Mouse (Mus musculus) lung, postnatal 0 days (tissue): ENCODE results near the gene Rimbp3. TPM values are rescaled to one million over a fixed set of nuclear protein-coding genes. Genes with fewer than 3 reads are reported as not detected.

Source experiments
- ATAC-seq: fragments of 200-750 bp; cut with Nextera tagmentation; 2 replicates; pipeline ENCODE4 v1.8.0; 2017; ENCODE audit warnings: moderate library complexity
- DNase-seq: peaks from one replicate; pipeline ENCODE4 v3.0.0-alpha.2; 2016; ENCODE audit warnings: low spot score
- H3K27ac ChIP-seq: fragments of 300-500 bp; sonication (generic); 2 replicates; pipeline ENCODE4 v1.5.1; 2014; ENCODE audit warnings: antibody characterized with exemption, mild to moderate bottlenecking, low read length, mixed read lengths
- H3K27me3 ChIP-seq: fragments of 300-500 bp; sonication (generic); replicated peaks from 2 replicates; pipeline ENCODE4 v1.6.1; 2014; ENCODE audit warnings: low read length, mixed read lengths; ENCODE audit not compliant: insufficient read depth
- H3K36me3 ChIP-seq: fragments of 300-500 bp; sonication (generic); 2 replicates; pipeline ENCODE4 v1.6.1; 2014; ENCODE audit warnings: low read length, mixed read lengths; ENCODE audit not compliant: insufficient read depth
- H3K4me1 ChIP-seq: fragments of 300-500 bp; sonication (generic); 2 replicates; pipeline ENCODE4 v1.6.1; 2014; ENCODE audit warnings: antibody characterized with exemption, low read depth, low read length, mixed read lengths; ENCODE audit not compliant: insufficient read depth
- H3K4me2 ChIP-seq: fragments of 300-500 bp; sonication (generic); replicated peaks from 2 replicates; pipeline ENCODE4 v1.6.1; 2014; ENCODE audit warnings: low read depth, mild to moderate bottlenecking, low read length, moderate library complexity, mixed read lengths
- H3K4me3 ChIP-seq: fragments of 300-500 bp; sonication (generic); 2 replicates; pipeline ENCODE4 v1.5.1; 2014; ENCODE audit warnings: low read depth, low read length
- H3K9ac ChIP-seq: fragments of 300-500 bp; sonication (generic); replicated peaks from 2 replicates; pipeline ENCODE4 v1.6.1; 2014; ENCODE audit warnings: low read depth, mild to moderate bottlenecking
- H3K9me3 ChIP-seq: fragments of 300-500 bp; sonication (generic); 2 replicates; pipeline ENCODE4 v1.6.1; 2016; ENCODE audit warnings: low read length, mixed read lengths
- CTCF ChIP-seq: IDR thresholded peaks from 2 replicates; pipeline ENCODE4 v1.5.1; 2016; ENCODE audit warnings: antibody characterized with exemption, mild to moderate bottlenecking
- EP300 ChIP-seq: IDR thresholded peaks from 2 replicates; pipeline ENCODE4 v1.6.1; 2016; ENCODE audit warnings: antibody characterized with exemption, mild to moderate bottlenecking, control low read depth
- WGBS: fragments of 180-500 bp; shearing (Covaris S2); extraction: QIAGEN DNeasy Blood & Tissue Kit; methylation state at CpG from one replicate; pipeline ENCODE4 v1.1.7; 2014; 5-methylcytosine and 5-hydroxymethylcytosine counted together
- polyA plus RNA-seq: library from polyadenylated mRNA; unstranded; fragments of >200 nt; fragmentation: Nextera tagmentation; extraction: Ambion mirVana; gene quantifications from 2 replicates; pipeline ENCODE4 v1.2.1, GENCODE M21; 2015

Rimbp3 gene
- polyA plus RNA-seq, 1 experiment from 2014 or later, result not detected

GRCm38 (mm10) chr16:17200121-17200952, 8.1 kb upstream of the Rimbp3 start:
- Histone ChIP-seq H3K4me1 (peaks cover 7% of the 10 kb centered on the region; the same call in 1 of the 2 replicates), H3K36me3 (no peaks in the 10 kb centered on the region), H3K9me3 (no peaks in the 10 kb centered on the region), H3K4me3 (peak overlapping the region; percentile 99), H3K4me2 (peak overlapping the region; percentile 79), H3K27me3 (no peaks in the 10 kb centered on the region), H3K9ac (peak overlapping the region; percentile 98), H3K27ac (peak overlapping the region; percentile 78)
- no peak for TF ChIP-seq CTCF
- TF ChIP-seq EP300, result no peak
- WGBS, result 2% methylated on average over 24 of the region's 24 CpGs
- 0 out of 2 replicates have a peak, but pooled peaks have one; percentile 1 for ATAC-seq
- DNase-seq, result peak; percentile 23

DNA sequence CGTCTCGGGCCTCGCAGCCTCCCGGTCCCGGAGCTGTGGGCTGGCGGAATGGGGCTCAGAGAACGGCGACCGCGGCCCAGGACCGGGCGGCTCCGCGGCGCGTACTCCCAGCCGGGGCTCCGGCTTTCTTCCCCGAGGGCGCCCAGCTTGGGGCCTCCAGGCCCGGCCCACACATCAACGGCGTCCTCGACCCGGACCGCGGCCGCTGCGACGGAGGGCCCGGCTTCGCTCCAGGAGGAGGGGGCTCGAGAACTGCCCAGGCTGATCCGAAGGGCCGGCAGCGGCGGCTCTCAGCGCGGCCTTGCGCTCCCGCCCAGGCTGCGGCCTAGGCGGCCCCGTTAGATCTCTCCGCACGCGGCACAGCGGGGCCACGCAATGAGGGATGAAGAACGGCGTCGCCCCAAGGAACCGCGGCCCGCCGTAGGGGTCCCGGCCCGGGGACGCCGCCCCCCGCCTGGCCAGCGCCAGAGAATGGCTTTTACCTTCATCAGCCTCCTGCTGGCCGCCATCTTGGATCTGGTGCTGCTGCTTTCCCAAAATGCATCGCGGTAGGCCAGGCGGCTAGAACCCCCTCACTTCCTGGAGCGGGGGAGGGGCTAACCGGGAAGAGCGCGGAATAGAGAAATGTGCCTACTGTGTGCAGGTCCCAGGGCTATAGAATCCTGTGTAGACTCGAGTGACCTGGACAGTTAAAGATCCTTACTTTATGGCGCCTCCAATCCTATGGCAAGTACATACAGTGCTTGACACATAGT, 7.3 kb upstream of the Rimbp3 start:
- peak; percentile 90 for ATAC-seq
- Histone ChIP-seq H3K9me3 (no peaks in the 10 kb centered on the region), H3K27ac (peak overlapping the region; percentile 78), H3K4me1 (peaks cover 7% of the 10 kb centered on the region; the same call in 1 of the 2 replicates), H3K9ac (peak overlapping the region; percentile 98), H3K36me3 (no peaks in the 10 kb centered on the region), H3K4me2 (peak overlapping the region; percentile 79), H3K4me3 (peak overlapping the region; percentile 99), H3K27me3 (no peaks in the 10 kb centered on the region)
- peak; percentile 92 for DNase-seq
- under 1% methylated on average over 54 of the region's 72 CpGs for WGBS
- no peak for TF ChIP-seq CTCF
- no peak for TF ChIP-seq EP300

GRCm38 (mm10) chr16:17201977-17202376, 6.4 kb upstream of the Rimbp3 start:
- Histone ChIP-seq H3K36me3 (no peaks in the 10 kb centered on the region), H3K9ac (no peak overlapping the region), H3K9me3 (no peaks in the 10 kb centered on the region), H3K4me3 (no peak overlapping the region), H3K27ac (0 out of 2 replicates have a peak overlapping the region, but pooled peaks have one; percentile 14), H3K27me3 (no peaks in the 10 kb centered on the region), H3K4me1 (peaks cover 7% of the 10 kb centered on the region; the same call in 1 of the 2 replicates), H3K4me2 (no peak overlapping the region)
- 44% methylated on average over 2 of the region's 2 CpGs for WGBS
- ATAC-seq (peak; percentile 47), DNase-seq (peak; percentile 52)
- TF ChIP-seq CTCF (peak; percentile 61), EP300 (no peak)

GRCm38 (mm10) chr16:17202549-17202948, 5.9 kb upstream of the Rimbp3 start, which contains the start of gene Ube2l3:
Ube2l3 (minus strand) TSS chr16:17202649.
- Histone ChIP-seq H3K4me3 (peak within 1 kb of the TSS; percentile 99), H3K4me2 (peak within 1 kb of the TSS; percentile 79), H3K36me3 (no peaks in the 10 kb centered on the region), H3K27ac (0 out of 2 replicates have a peak within 1 kb of the TSS, but pooled peaks have one; percentile 14), H3K27me3 (no peaks in the 10 kb centered on the region), H3K9me3 (no peaks in the 10 kb centered on the region), H3K9ac (peak within 1 kb of the TSS; percentile 98; the same call in 1 of the 2 replicates), H3K4me1 (peaks cover 7% of the 10 kb centered on the region; the same call in 1 of the 2 replicates)
- TF ChIP-seq EP300 (no peak), CTCF (no peak)
- no peak for ATAC-seq
- 88% methylated on average over 1 of the region's 1 CpGs for WGBS
- no peak for DNase-seq

- no peak overlapping the region for H3K4me2 ChIP-seq
- H3K27ac ChIP-seq, result no peak overlapping the region
- H3K4me3 ChIP-seq, result no peak overlapping the region
- no peak overlapping the region for H3K9ac ChIP-seq
- WGBS, result 1% methylated on average over 6 of the region's 6 CpGs
- H3K27me3 ChIP-seq, result no peaks in the 10 kb centered on the region
- DNase-seq, result peak; percentile 70
- no peak for ATAC-seq
- no peaks in the 10 kb centered on the region for H3K9me3 ChIP-seq
- peak; percentile 83 for TF ChIP-seq CTCF
- TF ChIP-seq EP300, result no peak
- peaks cover 8% of the 10 kb centered on the region; the same call in 1 of the 2 replicates for H3K4me1 ChIP-seq
- no peaks in the 10 kb centered on the region for H3K36me3 ChIP-seq
These were observed 3.4 kb upstream of the Rimbp3 start for GRCm38 (mm10) chr16:17204990-17205389.
